Mouse (Mus musculus): Measurements from ENCODE around the gene Plekhs1. TPM values are rescaled to one million over a fixed set of nuclear protein-coding genes. Genes with fewer than 3 reads are reported as not detected.

The Plekhs1 gene
- polyA plus RNA-seq, 1 experiment, result 0.12 TPM

- TF ChIP-seq POLR2A (IDR thresholded peaks at IDR 0.05; ENCODE audit: borderline replicate concordance, extremely low read depth, insufficient read depth, insufficient read length, poor library complexity, severe bottlenecking), result no peak
- TF ChIP-seq CTCF (IDR thresholded peaks at IDR 0.05; ENCODE audit: borderline replicate concordance, extremely low read depth, insufficient read depth, insufficient read length), result no peak
- DNase-seq (ENCODE audit: low read depth), result no peak
Observed at GRCm38 (mm10) chr19:56436380-56436779, 25.1 kb upstream of the Plekhs1 start.

GRCm38 (mm10) chr19:56438357-56439071 lies 22.9 kb upstream of the Plekhs1 start:
- TF ChIP-seq CTCF (IDR thresholded peaks at IDR 0.05; ENCODE audit: borderline replicate concordance, extremely low read depth, insufficient read depth, insufficient read length) (no peak), POLR2A (IDR thresholded peaks at IDR 0.05; ENCODE audit: borderline replicate concordance, extremely low read depth, insufficient read depth, insufficient read length, poor library complexity, severe bottlenecking) (no peak)
- DNase-seq (ENCODE audit: low read depth), result no peak

GRCm38 (mm10) chr19:56439072-56439434 lies 22.4 kb upstream of the Plekhs1 start:
- TF ChIP-seq CTCF (IDR thresholded peaks at IDR 0.05; ENCODE audit: borderline replicate concordance, extremely low read depth, insufficient read depth, insufficient read length) (no peak), POLR2A (IDR thresholded peaks at IDR 0.05; ENCODE audit: borderline replicate concordance, extremely low read depth, insufficient read depth, insufficient read length, poor library complexity, severe bottlenecking) (no peak)

GRCm38 (mm10) chr19:56443445-56443844 lies 18.0 kb upstream of the Plekhs1 start:
- TF ChIP-seq POLR2A (IDR thresholded peaks at IDR 0.05; ENCODE audit: borderline replicate concordance, extremely low read depth, insufficient read depth, insufficient read length, poor library complexity, severe bottlenecking), result no peak
- TF ChIP-seq CTCF (IDR thresholded peaks at IDR 0.05; ENCODE audit: borderline replicate concordance, extremely low read depth, insufficient read depth, insufficient read length), result no peak
- no peak for DNase-seq (ENCODE audit: low read depth)

More at GRCm38 (mm10) chr19:56439072-56439434, 22.4 kb upstream of the Plekhs1 start:
- DNase-seq (ENCODE audit: low read depth), result no peak

GRCm38 (mm10) chr19:56448784-56449183 lies 12.7 kb upstream of the Plekhs1 start:
- TF ChIP-seq CTCF (IDR thresholded peaks at IDR 0.05; ENCODE audit: borderline replicate concordance, extremely low read depth, insufficient read depth, insufficient read length), result no peak
- TF ChIP-seq POLR2A (IDR thresholded peaks at IDR 0.05; ENCODE audit: borderline replicate concordance, extremely low read depth, insufficient read depth, insufficient read length, poor library complexity, severe bottlenecking), result no peak
- no peak for DNase-seq (ENCODE audit: low read depth)

GRCm38 (mm10) chr19:56449537-56449936 lies 11.9 kb upstream of the Plekhs1 start:
- no peak for DNase-seq (ENCODE audit: low read depth)
- TF ChIP-seq POLR2A (IDR thresholded peaks at IDR 0.05; ENCODE audit: borderline replicate concordance, extremely low read depth, insufficient read depth, insufficient read length, poor library complexity, severe bottlenecking) (no peak), CTCF (IDR thresholded peaks at IDR 0.05; ENCODE audit: borderline replicate concordance, extremely low read depth, insufficient read depth, insufficient read length) (no peak)

GRCm38 (mm10) chr19:56450892-56451291 lies 10.5 kb upstream of the Plekhs1 start:
- TF ChIP-seq CTCF (IDR thresholded peaks at IDR 0.05; ENCODE audit: borderline replicate concordance, extremely low read depth, insufficient read depth, insufficient read length), result no peak
- no peak for TF ChIP-seq POLR2A (IDR thresholded peaks at IDR 0.05; ENCODE audit: borderline replicate concordance, extremely low read depth, insufficient read depth, insufficient read length, poor library complexity, severe bottlenecking)
- DNase-seq (ENCODE audit: low read depth), result no peak

- TF ChIP-seq POLR2A (IDR thresholded peaks at IDR 0.05; ENCODE audit: borderline replicate concordance, extremely low read depth, insufficient read depth, insufficient read length, poor library complexity, severe bottlenecking) (no peak), CTCF (IDR thresholded peaks at IDR 0.05; ENCODE audit: borderline replicate concordance, extremely low read depth, insufficient read depth, insufficient read length) (no peak)
- no peak for DNase-seq (ENCODE audit: low read depth)
Observed at GRCm38 (mm10) chr19:56451867-56452266, 9.6 kb upstream of the Plekhs1 start.

GRCm38 (mm10) chr19:56452421-56452820 lies 9.0 kb upstream of the Plekhs1 start:
- TF ChIP-seq CTCF (IDR thresholded peaks at IDR 0.05; ENCODE audit: borderline replicate concordance, extremely low read depth, insufficient read depth, insufficient read length) (no peak), POLR2A (IDR thresholded peaks at IDR 0.05; ENCODE audit: borderline replicate concordance, extremely low read depth, insufficient read depth, insufficient read length, poor library complexity, severe bottlenecking) (no peak)
- DNase-seq (ENCODE audit: low read depth), result no peak

GRCm38 (mm10) chr19:56454862-56455261 lies 6.6 kb upstream of the Plekhs1 start:
- DNase-seq (ENCODE audit: low read depth), result no peak
- TF ChIP-seq CTCF (IDR thresholded peaks at IDR 0.05; ENCODE audit: borderline replicate concordance, extremely low read depth, insufficient read depth, insufficient read length), result no peak
- TF ChIP-seq POLR2A (IDR thresholded peaks at IDR 0.05; ENCODE audit: borderline replicate concordance, extremely low read depth, insufficient read depth, insufficient read length, poor library complexity, severe bottlenecking), result no peak

- TF ChIP-seq POLR2A (IDR thresholded peaks at IDR 0.05; ENCODE audit: borderline replicate concordance, extremely low read depth, insufficient read depth, insufficient read length, poor library complexity, severe bottlenecking) (no peak), CTCF (IDR thresholded peaks at IDR 0.05; ENCODE audit: borderline replicate concordance, extremely low read depth, insufficient read depth, insufficient read length) (no peak)
- peak; percentile 31 for DNase-seq (ENCODE audit: low read depth)
Observed at GRCm38 (mm10) chr19:56455369-56455768, 6.1 kb upstream of the Plekhs1 start.

- TF ChIP-seq POLR2A (IDR thresholded peaks at IDR 0.05; ENCODE audit: borderline replicate concordance, extremely low read depth, insufficient read depth, insufficient read length, poor library complexity, severe bottlenecking) (no peak), CTCF (IDR thresholded peaks at IDR 0.05; ENCODE audit: borderline replicate concordance, extremely low read depth, insufficient read depth, insufficient read length) (no peak)
- no peak for DNase-seq (ENCODE audit: low read depth)
Observed at GRCm38 (mm10) chr19:56457569-56457968, 3.9 kb upstream of the Plekhs1 start.
